Mouse (Mus musculus): ENCODE measurements around the gene R3hdml.

DNA sequence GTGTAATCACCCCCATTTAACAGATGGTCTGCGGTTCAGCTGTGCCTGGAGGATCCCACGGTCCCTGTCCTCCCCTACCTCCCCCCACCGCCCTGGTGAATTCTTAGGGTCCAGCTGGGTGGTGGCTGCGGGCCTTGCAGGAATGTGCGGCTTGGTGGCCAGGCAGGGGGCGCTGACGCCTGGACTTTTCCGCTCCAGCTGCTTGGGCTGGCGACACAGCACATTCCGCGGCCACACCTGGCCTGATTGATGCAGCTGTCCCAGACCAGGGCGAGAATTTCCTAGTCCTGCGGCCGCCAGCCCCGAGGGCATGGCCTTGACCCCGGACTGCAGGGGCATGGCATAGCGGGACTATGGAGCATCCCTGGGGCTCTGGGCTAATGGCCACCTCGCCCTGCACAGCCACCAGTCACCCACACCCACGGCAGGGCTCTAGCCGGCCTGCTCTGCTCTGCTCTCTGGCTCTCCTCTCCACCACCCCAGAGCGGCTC lies 10.5 kb upstream of the R3hdml start:
- TF ChIP-seq FLI1 (IDR thresholded peaks at IDR 0.05; ENCODE audit: low read length) (no peak), GATA1 (IDR thresholded peaks at IDR 0.05; ENCODE audit: borderline replicate concordance, low read length) (no peak)
